Mouse (Mus musculus) heart, adult 2 months (tissue): ENCODE measurements around the gene Ankrd33b.

Experiments used
- CTCF ChIP-seq: fragments of 200-600 bp; IDR thresholded peaks from 2 replicates; pipeline ENCODE4 v1.8.1; 2022; ENCODE audit warnings: antibody characterized with exemption, mild to moderate bottlenecking, moderate library complexity
- EP300 ChIP-seq: fragments of 200-500 bp; IDR thresholded peaks from 2 replicates; pipeline ENCODE4 v1.6.1; 2011; ENCODE audit warnings: low read depth, low read length, control low read depth; ENCODE audit not compliant: insufficient read depth
- POLR2A ChIP-seq: fragments of 200-500 bp; IDR thresholded peaks from 2 replicates; pipeline ENCODE4 v1.6.1; 2011; ENCODE audit warnings: mild to moderate bottlenecking, low read depth, low read length, control low read depth; ENCODE audit not compliant: insufficient read depth

GRCm38 (mm10) chr15:31406881-31407280 lies 39.4 kb upstream of the Ankrd33b start:
- TF ChIP-seq CTCF = no peak
- no peak for TF ChIP-seq POLR2A
- TF ChIP-seq EP300 = no peak
